Mouse (Mus musculus): Measurements from ENCODE around the gene Rufy3. TPM values are rescaled to one million over a fixed set of nuclear protein-coding genes. Genes with fewer than 3 reads are reported as not detected.
A peak's percentile ranks its signal among the peaks of the same experiment; 100 is the strongest.

Rufy3 gene
- polyA plus RNA-seq, 1 experiment from 2014 or later, result 3.7 TPM

DNA sequence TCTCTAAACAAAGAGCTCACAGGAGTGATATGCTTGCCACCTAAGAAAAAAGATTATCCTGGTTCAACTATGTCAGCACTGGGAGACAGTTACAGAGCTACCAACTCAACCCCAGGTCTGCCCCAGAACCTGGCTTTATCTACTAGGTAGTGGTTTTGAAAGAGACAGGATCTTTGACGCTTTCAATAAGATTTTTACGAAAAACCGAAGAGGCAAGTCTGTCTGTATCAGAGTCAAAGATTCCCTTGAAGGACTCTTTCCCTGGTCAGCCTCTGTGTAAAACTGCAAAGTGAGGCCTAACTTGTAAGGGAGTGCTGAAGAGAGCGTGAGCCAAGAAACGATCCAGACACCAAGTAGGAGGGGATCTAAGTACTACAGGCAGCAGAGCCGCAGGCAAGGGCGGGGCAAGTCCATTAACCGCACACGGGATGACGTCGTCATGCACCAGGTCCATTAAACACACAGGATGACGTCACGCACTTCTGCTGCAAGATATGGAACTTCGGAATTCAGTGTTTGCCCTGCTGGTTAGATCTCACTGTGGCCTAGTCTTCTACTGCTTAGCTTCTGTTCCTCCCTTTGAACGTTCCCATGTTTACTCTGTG lies 123.8 kb downstream of the Rufy3 start:
- Histone ChIP-seq H3K4me1 (replicated peaks) (peaks cover 20% of the 10 kb centered on the region), H3K4me2 (no peak overlapping the region), H3K27me3 (peaks cover 24% of the 10 kb centered on the region; the same call in 1 of the 2 replicates), H3K9ac (no peak overlapping the region), H3K4me3 (replicated peaks) (no peak overlapping the region), H3K27ac (no peak overlapping the region), H3K36me3 (no peaks in the 10 kb centered on the region), H3K9me3 (replicated peaks) (no peaks in the 10 kb centered on the region)
- WGBS (ENCODE audit: insufficient replicate concordance), result 60% methylated on average over 15 of the region's 15 CpGs
- ATAC-seq (ENCODE audit: low read depth) (peak; percentile 37; the same call in 1 of the 2 replicates), DNase-seq (peak; percentile 22)

DNA sequence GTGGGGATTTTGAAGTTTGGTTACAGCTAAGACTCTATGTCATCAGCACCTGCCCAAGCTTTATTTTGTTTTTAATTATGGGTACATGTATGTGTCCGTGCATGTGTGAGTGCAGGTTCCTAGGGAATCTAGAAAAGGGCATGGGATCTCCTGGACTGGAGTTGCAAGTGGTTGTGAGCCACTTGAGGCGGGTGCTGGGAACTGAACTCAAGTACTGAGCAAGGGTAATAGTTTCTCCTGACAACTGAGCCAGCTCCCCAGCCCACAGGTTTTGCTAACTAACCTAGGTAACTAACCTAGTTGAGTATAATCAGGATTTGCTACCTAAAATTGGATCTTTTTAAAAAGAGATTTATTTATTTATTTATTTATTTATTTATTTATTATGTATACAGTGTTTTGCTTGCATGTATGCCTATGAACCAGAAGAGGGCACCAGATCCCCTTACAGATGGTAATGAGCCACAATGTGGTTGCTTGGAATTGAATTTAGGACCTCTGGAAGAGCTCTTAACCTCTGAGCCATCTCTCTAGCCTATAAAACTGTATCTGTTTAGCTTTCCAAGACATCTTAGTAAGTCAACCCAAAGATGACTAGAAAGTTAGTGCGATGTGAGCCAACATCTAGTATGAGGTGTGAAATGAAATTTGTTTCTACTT lies 124.6 kb downstream of the Rufy3 start:
- no peak overlapping the region for H3K4me3 ChIP-seq (replicated peaks)
- ATAC-seq (ENCODE audit: low read depth) (no peak), DNase-seq (no peak)
- no peaks in the 10 kb centered on the region for H3K36me3 ChIP-seq
- H3K9ac ChIP-seq, result no peak overlapping the region
- 56% methylated on average over 3 of the region's 3 CpGs for WGBS (ENCODE audit: insufficient replicate concordance)
- H3K4me1 ChIP-seq (replicated peaks), result peaks cover 18% of the 10 kb centered on the region
- no peaks in the 10 kb centered on the region for H3K9me3 ChIP-seq (replicated peaks)
- peaks cover 17% of the 10 kb centered on the region; the same call in 1 of the 2 replicates for H3K27me3 ChIP-seq
- no peak overlapping the region for H3K27ac ChIP-seq
- no peak overlapping the region for H3K4me2 ChIP-seq

DNA sequence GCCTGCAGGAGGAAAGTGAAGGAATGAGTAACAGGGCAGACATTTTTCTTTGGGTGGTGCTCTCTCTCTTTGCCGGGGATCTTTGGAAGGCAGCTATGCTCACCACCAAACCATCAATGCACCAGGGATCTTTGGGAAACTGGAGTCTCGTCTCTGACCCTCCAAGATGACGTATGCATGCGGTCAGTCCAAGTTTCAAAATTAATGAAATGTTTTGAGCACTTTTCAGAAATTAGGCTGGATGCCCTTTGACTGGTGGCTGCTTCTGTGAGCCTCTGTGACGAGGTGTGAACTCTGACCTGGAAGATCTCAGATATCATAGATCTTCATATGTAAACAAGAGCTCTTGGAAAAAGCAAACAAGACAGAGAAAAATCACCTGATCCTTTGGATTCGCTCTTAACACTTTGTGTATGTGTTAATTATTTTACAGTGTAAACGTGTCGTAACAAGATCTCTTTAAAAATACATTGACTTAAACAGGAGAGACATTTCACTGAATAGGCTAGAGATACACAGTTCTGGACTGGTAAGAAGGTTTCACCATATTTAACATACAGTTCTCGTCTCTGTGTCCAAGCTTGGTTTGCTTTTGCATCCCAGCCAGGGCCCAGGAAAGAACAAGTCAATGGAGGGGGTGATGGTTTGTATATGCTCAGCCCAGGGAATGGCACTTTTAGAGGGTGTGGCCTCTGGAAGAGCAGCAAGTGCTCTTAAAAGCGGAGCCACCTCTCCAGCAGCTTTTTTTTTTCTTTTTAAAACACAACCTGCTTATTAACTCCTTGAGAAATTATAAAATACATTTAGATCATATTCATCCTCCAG lies 126.1 kb downstream of the Rufy3 start:
- Histone ChIP-seq H3K27ac (peak overlapping the region; percentile 34; the same call in 1 of the 2 replicates), H3K4me3 (replicated peaks) (no peak overlapping the region), H3K4me1 (replicated peaks) (peaks cover 13% of the 10 kb centered on the region; the same call in 1 of the 2 replicates), H3K9ac (no peak overlapping the region), H3K9me3 (replicated peaks) (no peaks in the 10 kb centered on the region), H3K27me3 (0 out of 2 replicates have a peak, but pooled peaks cover 3% of the 10 kb centered on the region), H3K36me3 (no peaks in the 10 kb centered on the region), H3K4me2 (no peak overlapping the region)
- DNase-seq (no peak), ATAC-seq (ENCODE audit: low read depth) (peak; percentile 27; the same call in 1 of the 2 replicates)
- 61% methylated on average over 10 of the region's 10 CpGs for WGBS (ENCODE audit: insufficient replicate concordance)

DNA sequence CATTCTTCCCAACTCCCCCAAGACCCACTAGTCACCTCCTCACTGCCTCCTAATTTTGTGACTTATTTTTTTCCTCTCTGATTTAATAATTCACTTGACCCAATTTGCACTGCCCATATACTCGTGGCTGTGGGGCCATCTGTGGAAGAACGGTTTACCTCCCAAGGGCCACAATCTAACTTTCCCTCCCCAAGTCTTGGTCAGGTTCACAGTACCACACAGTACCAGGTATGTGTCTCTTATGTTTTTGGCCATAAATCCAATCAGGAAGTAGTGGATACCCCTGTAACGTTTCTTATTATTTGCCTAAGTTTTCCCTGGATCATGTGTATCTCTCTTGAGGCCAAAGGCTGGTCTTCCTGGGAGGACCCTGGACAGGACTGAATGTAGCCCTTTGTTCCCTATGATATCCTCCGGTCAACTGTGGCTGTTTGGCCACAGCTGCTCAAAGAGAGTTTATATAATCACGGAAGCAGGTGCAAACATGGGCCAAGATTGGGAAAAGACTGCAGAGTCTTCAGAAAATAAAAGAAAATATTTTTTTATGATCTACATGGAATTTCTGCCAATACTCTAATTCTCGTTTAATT lies 126.8 kb downstream of the Rufy3 start:
- H3K36me3 ChIP-seq, result no peaks in the 10 kb centered on the region
- no peaks in the 10 kb centered on the region for H3K9me3 ChIP-seq (replicated peaks)
- ATAC-seq (ENCODE audit: low read depth), result no peak
- no peak overlapping the region for H3K4me3 ChIP-seq (replicated peaks)
- H3K4me1 ChIP-seq (replicated peaks), result peaks cover 13% of the 10 kb centered on the region; the same call in 1 of the 2 replicates
- no peak for DNase-seq
- no peak overlapping the region for H3K9ac ChIP-seq
- WGBS (ENCODE audit: insufficient replicate concordance), result 52% methylated on average over 6 of the region's 6 CpGs
- H3K27ac ChIP-seq, result peak overlapping the region; percentile 34; the same call in 1 of the 2 replicates
- H3K27me3 ChIP-seq, result no peaks in the 10 kb centered on the region
- H3K4me2 ChIP-seq, result no peak overlapping the region

DNA sequence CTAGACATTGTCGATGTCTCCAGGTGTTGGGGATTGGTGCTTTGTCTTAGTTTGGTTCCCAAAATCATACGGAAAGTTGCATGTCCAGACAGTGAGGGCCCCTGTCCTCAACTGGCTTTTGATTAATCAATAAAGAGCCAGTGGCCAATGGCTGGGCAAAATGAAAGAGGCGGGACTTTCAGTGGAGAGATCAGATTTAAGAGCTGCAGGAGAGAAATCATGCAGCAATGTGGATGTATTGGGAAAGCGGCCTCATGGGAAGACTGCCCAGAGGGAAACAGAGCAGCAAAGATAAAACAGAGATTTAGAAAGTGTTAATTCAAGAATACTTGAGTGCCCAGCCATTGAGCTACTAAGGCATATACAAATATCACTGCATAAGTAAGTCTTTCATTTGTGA lies 127.7 kb downstream of the Rufy3 start:
- WGBS (ENCODE audit: insufficient replicate concordance), result 77% methylated on average over 4 of the region's 4 CpGs
- no peak for ATAC-seq (ENCODE audit: low read depth)
- H3K27ac ChIP-seq, result no peak overlapping the region
- H3K9me3 ChIP-seq (replicated peaks), result no peaks in the 10 kb centered on the region
- no peak for DNase-seq
- no peaks in the 10 kb centered on the region for H3K27me3 ChIP-seq
- no peak overlapping the region for H3K4me3 ChIP-seq (replicated peaks)
- H3K36me3 ChIP-seq, result no peaks in the 10 kb centered on the region
- H3K4me1 ChIP-seq (replicated peaks), result peaks cover 13% of the 10 kb centered on the region; the same call in 1 of the 2 replicates
- no peak overlapping the region for H3K9ac ChIP-seq
- H3K4me2 ChIP-seq, result no peak overlapping the region

DNA sequence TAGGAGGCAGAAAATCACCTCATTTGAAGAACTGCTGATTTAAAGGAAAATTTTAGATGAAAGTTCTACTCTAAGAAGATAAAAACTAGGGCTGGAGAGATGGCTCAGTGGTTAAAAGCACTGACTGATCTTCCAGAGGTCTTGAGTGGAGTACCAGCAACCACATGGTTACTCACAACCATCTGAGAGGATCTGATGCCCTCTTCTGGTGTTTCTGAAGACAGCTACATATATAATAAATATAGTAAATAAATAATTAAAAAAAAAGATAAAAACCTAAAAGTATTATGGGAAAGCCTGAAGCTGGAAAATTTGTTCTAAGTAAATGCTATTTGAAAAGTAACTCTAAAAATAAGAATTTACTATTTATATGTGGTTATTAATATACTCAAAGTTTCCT lies 128.2 kb downstream of the Rufy3 start:
- DNase-seq (no peak), ATAC-seq (ENCODE audit: low read depth) (no peak)
- no peaks in the 10 kb centered on the region for H3K9me3 ChIP-seq (replicated peaks)
- no peak overlapping the region for H3K27ac ChIP-seq
- no peak overlapping the region for H3K4me2 ChIP-seq
- H3K4me3 ChIP-seq (replicated peaks), result no peak overlapping the region
- no peaks in the 10 kb centered on the region for H3K27me3 ChIP-seq
- no peak overlapping the region for H3K9ac ChIP-seq
- H3K36me3 ChIP-seq, result no peaks in the 10 kb centered on the region
- H3K4me1 ChIP-seq (replicated peaks), result peaks cover 10% of the 10 kb centered on the region; the same call in 1 of the 2 replicates

DNA sequence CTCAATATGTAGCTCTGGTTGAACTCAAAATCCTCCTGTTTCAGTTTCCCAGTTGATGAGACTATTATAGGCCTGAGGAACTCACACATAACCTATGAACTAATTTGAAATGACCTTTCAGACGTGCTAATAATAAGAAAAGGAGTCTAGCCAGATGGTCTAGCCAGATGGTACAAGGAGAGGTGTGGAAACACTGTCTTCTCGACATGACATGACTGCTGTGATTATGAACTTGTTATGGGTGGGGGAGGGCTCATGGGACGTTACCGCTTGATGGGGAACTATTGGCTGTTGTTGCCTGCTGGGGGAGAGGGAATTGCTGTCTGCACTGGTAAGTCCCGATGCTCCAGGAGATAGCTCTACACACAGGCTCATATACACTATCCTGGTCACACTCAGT lies 132.5 kb downstream of the Rufy3 start:
- Histone ChIP-seq H3K27ac (no peak overlapping the region), H3K27me3 (no peaks in the 10 kb centered on the region), H3K4me1 (replicated peaks) (0 out of 2 replicates have a peak, but pooled peaks cover 5% of the 10 kb centered on the region), H3K36me3 (no peaks in the 10 kb centered on the region), H3K4me2 (no peak overlapping the region), H3K9me3 (replicated peaks) (no peaks in the 10 kb centered on the region), H3K9ac (no peak overlapping the region), H3K4me3 (replicated peaks) (no peak overlapping the region)
- WGBS (ENCODE audit: insufficient replicate concordance), result 69% methylated on average over 5 of the region's 5 CpGs
- DNase-seq, result no peak
- no peak for ATAC-seq (ENCODE audit: low read depth)

DNA sequence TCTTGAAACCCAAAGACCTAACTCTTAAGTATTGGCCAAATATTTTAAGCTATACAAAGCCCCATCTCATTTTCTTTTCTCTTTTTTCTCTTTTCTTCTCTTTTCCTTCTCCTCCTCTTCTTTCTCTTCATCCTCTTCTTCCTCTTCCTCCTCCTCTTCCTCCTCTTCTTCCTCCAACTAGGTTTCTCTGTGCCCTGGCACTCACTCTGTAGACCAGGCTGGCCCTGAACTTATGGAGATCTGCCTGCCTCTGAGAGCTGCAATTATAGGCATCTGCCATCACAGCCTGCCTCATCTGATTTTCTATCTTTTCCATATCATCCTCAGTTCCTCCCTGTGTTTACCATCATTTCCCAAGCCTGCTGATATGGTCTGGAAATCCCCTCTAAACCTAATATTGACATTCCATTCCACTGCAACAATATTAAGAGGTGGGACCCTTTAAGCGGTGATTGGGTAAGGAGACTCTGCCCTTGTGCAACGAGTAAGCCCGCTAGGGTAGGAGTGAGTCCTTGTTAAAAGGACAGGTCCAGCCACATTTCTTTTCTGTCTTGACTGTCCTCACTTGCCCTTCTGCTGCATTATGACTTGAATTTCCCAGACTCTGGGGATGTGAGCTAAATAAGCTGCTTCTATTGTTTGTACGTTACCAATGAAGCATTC lies 134.5 kb downstream of the Rufy3 start:
- H3K27ac ChIP-seq, result no peak overlapping the region
- 71% methylated on average over 4 of the region's 4 CpGs for WGBS (ENCODE audit: insufficient replicate concordance)
- H3K4me3 ChIP-seq (replicated peaks), result no peak overlapping the region
- no peaks in the 10 kb centered on the region for H3K36me3 ChIP-seq
- DNase-seq (no peak), ATAC-seq (ENCODE audit: low read depth) (no peak; the same call in 1 of the 2 replicates)
- H3K4me2 ChIP-seq, result no peak overlapping the region
- H3K27me3 ChIP-seq, result no peaks in the 10 kb centered on the region
- no peaks in the 10 kb centered on the region for H3K9me3 ChIP-seq (replicated peaks)
- no peak overlapping the region for H3K9ac ChIP-seq
- H3K4me1 ChIP-seq (replicated peaks), result 0 out of 2 replicates have a peak, but pooled peaks cover 3% of the 10 kb centered on the region

Other genes starting within 250 kb of the Rufy3 start
- gene Prol1, start 247.7 kb upstream of the Rufy3 start, polyA plus RNA-seq (2015; fragmentation: Nextera tagmentation; extraction: Ambion mirVana), result not detected in 2 replicates
- gene Amtn, start 188.9 kb upstream of the Rufy3 start, polyA plus RNA-seq (2015; fragmentation: Nextera tagmentation; extraction: Ambion mirVana), result not detected in 2 replicates
- not detected in 2 replicates for gene Ambn, start 109.0 kb upstream of the Rufy3 start, polyA plus RNA-seq (2015; fragmentation: Nextera tagmentation; extraction: Ambion mirVana)
- gene Enam, start 77.1 kb upstream of the Rufy3 start, polyA plus RNA-seq (2015; fragmentation: Nextera tagmentation; extraction: Ambion mirVana), result not detected in 2 replicates
- gene Jchain, start 37.1 kb upstream of the Rufy3 start, polyA plus RNA-seq (2015; fragmentation: Nextera tagmentation; extraction: Ambion mirVana), result 0.15 and 0.38 TPM in 2 replicates
- gene Utp3, start 10.6 kb upstream of the Rufy3 start, polyA plus RNA-seq (2015; fragmentation: Nextera tagmentation; extraction: Ambion mirVana), result 45.8 and 50.6 TPM in 2 replicates
- 29.5 and 30.7 TPM in 2 replicates for gene Grsf1, start 111.1 kb downstream of the Rufy3 start, polyA plus RNA-seq (2015; fragmentation: Nextera tagmentation; extraction: Ambion mirVana)
- gene Mob1b, start 155.8 kb downstream of the Rufy3 start, polyA plus RNA-seq (2015; fragmentation: Nextera tagmentation; extraction: Ambion mirVana), result 8.8 and 11.4 TPM in 2 replicates
- gene Dck, start 200.0 kb downstream of the Rufy3 start, polyA plus RNA-seq (2015; fragmentation: Nextera tagmentation; extraction: Ambion mirVana), result 95.8 and 127 TPM in 2 replicates

Measured in liver, embryonic 13.5 days (tissue).